Mouse (Mus musculus) heart, adult 2 months (tissue): ENCODE results near the gene Kif3a. TPM values are rescaled to one million over a fixed set of nuclear protein-coding genes. Genes with fewer than 3 reads are reported as not detected.
"Not testable (repeated sequence)": the region's sequence is repeated elsewhere in the genome, so short reads cannot be mapped to it uniquely, and the experiment has no call there.

Experiments
- DNase-seq, 2 experiments: peaks; one replicate each; pipeline ENCODE4 v3.0.0; 2021
- H3K27ac ChIP-seq: fragments of 200-600 bp; 2 replicates; pipeline ENCODE4 v1.8.1; 2022
- H3K27me3 ChIP-seq: fragments of 200-500 bp; 2 replicates; pipeline ENCODE4 v1.6.1; 2012; ENCODE audit warnings: mild to moderate bottlenecking, low read length, inconsistent platforms, mixed read lengths; ENCODE audit not compliant: control insufficient read depth, insufficient read depth
- H3K36me3 ChIP-seq: fragments of 200-500 bp; 2 replicates; pipeline ENCODE4 v1.6.1; 2012; ENCODE audit warnings: low read length, inconsistent platforms; ENCODE audit not compliant: control insufficient read depth, insufficient read depth
- H3K4me1 ChIP-seq: fragments of 200-500 bp; 2 replicates; pipeline ENCODE4 v1.6.1; 2011; ENCODE audit warnings: low read length; ENCODE audit not compliant: control insufficient read depth, insufficient read depth
- H3K4me3 ChIP-seq: fragments of 200-600 bp; 2 replicates; pipeline ENCODE4 v1.8.1; 2022
- H3K79me2 ChIP-seq: fragments of 200-500 bp; replicated peaks from 2 replicates; pipeline ENCODE4 v1.6.1; 2012; ENCODE audit warnings: mild to moderate bottlenecking, inconsistent platforms, low read length, moderate library complexity, mixed read lengths; ENCODE audit not compliant: control insufficient read depth, insufficient read depth
- H3K9ac ChIP-seq: fragments of 200-500 bp; 2 replicates; pipeline ENCODE4 v1.6.1; 2012; ENCODE audit warnings: low read depth, mild to moderate bottlenecking, control low read depth, inconsistent platforms, low read length, mixed read lengths
- CTCF ChIP-seq: fragments of 200-600 bp; IDR thresholded peaks from 2 replicates; pipeline ENCODE4 v1.8.1; 2022; ENCODE audit warnings: antibody characterized with exemption, mild to moderate bottlenecking, moderate library complexity
- EP300 ChIP-seq: fragments of 200-500 bp; IDR thresholded peaks from 2 replicates; pipeline ENCODE4 v1.6.1; 2011; ENCODE audit warnings: low read depth, low read length, control low read depth; ENCODE audit not compliant: insufficient read depth
- POLR2A ChIP-seq: fragments of 200-500 bp; IDR thresholded peaks from 2 replicates; pipeline ENCODE4 v1.6.1; 2011; ENCODE audit warnings: mild to moderate bottlenecking, low read depth, low read length, control low read depth; ENCODE audit not compliant: insufficient read depth
- WGBS: fragments of 180-500 bp; shearing (Covaris S2); methylation state at CpG from one replicate; pipeline ENCODE4 v1.1.7; 2018; 5-methylcytosine and 5-hydroxymethylcytosine counted together
- intact Hi-C: fragments of 180-260 bp; cut with DNase I; formaldehyde crosslinking; loops from one replicate; pipeline ENCODE4 v1.15.1; 2025
- polyA plus RNA-seq: library from polyadenylated mRNA; depleted of rRNA; stranded (reverse); fragments of >200 nt; gene quantifications from 2 replicates; pipeline ENCODE4 v1.2.3, GENCODE M21; 2012
- total RNA-seq, 2 experiments: library from RNA; stranded (reverse); gene quantifications; 2 replicates each; pipeline ENCODE4 v1.2.3; 2021

The Kif3a gene
- total and polyA plus RNA-seq, 3 experiments, result 4.9 to 8.2 (median 7.9) TPM

DNA sequence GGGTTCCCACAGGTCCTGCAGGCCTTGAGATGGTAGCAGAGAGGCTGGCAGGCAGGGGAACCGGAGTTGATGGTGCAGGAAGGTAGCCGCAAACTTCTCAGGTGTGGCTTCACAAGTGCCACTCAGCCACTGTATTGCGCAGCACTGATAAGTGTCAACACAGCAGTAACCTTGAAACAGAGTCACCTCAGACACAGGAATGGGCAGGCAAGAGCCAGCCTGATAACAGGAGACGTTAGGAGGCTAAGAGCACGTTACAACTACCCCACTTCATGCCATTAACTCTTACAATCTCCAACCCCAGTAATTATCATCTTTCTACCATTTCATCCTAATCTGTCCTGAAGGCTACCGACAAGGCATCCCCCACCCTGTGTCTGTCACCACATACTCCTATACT, 19.6 kb upstream of the Kif3a start:
- Histone ChIP-seq H3K27ac (no peak overlapping the region), H3K36me3 (no peaks in the 10 kb centered on the region), H3K9ac (no peak overlapping the region), H3K79me2 (no peaks in the 10 kb centered on the region), H3K27me3 (no peaks in the 10 kb centered on the region), H3K4me3 (no peak overlapping the region), H3K4me1 (no peaks in the 10 kb centered on the region)
- intact Hi-C loops, result no loop called here
- DNase-seq, result no peak
- WGBS, result 53% methylated on average over 6 of the region's 6 CpGs
- TF ChIP-seq POLR2A (no peak), EP300 (no peak), CTCF (no peak)

DNA sequence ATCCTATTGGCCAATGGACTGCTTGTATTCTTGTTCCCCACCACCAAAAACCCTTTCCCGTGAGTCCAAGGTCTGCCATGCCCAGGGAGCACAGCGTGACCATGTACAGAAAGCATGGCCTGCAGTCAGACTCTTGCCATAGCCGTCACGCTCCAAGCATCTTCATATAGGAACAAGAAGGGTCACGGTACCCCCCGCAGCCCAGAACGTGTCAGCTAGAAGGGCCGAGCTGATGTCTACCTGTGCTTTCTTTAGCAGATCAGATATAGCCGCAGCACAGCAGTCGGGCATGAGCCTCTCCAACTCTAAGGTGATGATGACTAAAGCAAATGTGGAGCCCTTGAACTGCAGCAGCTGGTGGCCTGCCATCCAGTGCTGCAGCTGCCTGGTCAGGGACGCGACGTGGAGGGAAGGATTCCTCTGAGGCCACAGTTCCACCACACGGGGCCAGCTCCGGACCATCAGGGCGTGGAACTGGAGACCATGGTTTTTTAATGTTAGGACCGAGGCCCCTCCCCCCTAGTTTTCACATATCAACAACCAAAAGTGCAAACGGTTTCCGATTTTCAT, 19.1 kb upstream of the Kif3a start:
- TF ChIP-seq EP300 (no peak), POLR2A (no peak), CTCF (no peak)
- WGBS, result 78% methylated on average over 19 of the region's 19 CpGs

DNA sequence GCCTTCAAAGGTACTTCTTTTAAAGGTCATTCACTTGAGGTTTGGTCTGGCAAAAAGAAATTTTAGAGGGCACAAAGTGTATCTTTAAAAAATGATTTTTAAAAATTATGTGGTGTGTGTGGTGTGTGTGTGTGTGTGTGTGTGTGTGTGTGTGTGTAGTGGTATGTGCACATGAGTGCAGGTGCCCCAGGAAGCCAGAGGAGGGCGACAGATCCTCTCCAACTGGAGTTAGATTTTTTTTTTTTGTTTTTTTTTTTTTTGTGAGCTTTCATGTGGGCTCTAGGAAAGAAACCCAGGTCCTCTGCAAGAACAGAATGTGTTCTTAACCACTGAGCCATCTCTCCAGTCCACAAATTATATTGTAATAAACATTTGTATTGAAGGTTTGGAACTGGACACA, 16.5 kb upstream of the Kif3a start:
- Histone ChIP-seq H3K4me1 (no peaks in the 10 kb centered on the region), H3K36me3 (no peaks in the 10 kb centered on the region), H3K4me3 (no peak overlapping the region), H3K79me2 (no peaks in the 10 kb centered on the region), H3K27me3 (no peaks in the 10 kb centered on the region), H3K27ac (no peak overlapping the region), H3K9ac (no peak overlapping the region)
- TF ChIP-seq EP300, result no peak
- no peak for TF ChIP-seq CTCF
- TF ChIP-seq POLR2A, result no peak
- no peak for DNase-seq
- 85% methylated on average over 1 of the region's 1 CpGs for WGBS
- intact Hi-C loops, result no loop called here

More for the DNA sequence above, 19.1 kb upstream of the Kif3a start:
- intact Hi-C loops, result loop anchor here (2.0 kb wide), 1 partner anchor 15 kb away; no protein-coding TSS in a partner anchor
- Histone ChIP-seq H3K4me3 (no peak overlapping the region), H3K79me2 (no peaks in the 10 kb centered on the region), H3K4me1 (no peaks in the 10 kb centered on the region), H3K36me3 (no peaks in the 10 kb centered on the region), H3K27me3 (no peaks in the 10 kb centered on the region), H3K9ac (no peak overlapping the region), H3K27ac (no peak overlapping the region)
- DNase-seq, result no peak

DNA sequence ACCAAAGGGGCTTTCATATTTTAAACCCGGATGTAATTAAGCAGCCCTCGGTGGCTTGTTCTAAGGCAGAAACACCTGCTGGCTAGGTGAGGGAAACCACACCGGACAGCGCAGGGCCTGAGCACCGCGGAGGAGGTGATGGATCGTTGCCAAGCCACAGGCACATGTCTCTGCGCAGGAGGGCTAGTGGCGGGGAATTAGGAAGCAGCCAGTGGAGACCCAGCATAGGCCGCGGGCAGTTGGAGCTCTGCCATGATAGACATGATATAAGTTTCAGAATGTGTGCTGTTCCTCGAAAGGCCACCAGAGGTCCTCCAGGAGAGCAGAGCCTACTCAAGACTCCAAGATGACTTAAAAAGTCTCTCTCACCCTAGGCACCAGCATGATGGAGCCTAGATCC, 15.4 kb upstream of the Kif3a start:
- no peak overlapping the region for H3K27ac ChIP-seq
- no peaks in the 10 kb centered on the region for H3K36me3 ChIP-seq
- intact Hi-C loops, result no loop called here
- H3K4me3 ChIP-seq, result no peak overlapping the region
- no peak overlapping the region for H3K9ac ChIP-seq
- no peaks in the 10 kb centered on the region for H3K27me3 ChIP-seq
- no peaks in the 10 kb centered on the region for H3K4me1 ChIP-seq
- DNase-seq, result no peak
- 59% methylated on average over 12 of the region's 12 CpGs for WGBS
- H3K79me2 ChIP-seq, result no peaks in the 10 kb centered on the region
- TF ChIP-seq POLR2A (no peak), CTCF (peak; percentile 49)

DNA sequence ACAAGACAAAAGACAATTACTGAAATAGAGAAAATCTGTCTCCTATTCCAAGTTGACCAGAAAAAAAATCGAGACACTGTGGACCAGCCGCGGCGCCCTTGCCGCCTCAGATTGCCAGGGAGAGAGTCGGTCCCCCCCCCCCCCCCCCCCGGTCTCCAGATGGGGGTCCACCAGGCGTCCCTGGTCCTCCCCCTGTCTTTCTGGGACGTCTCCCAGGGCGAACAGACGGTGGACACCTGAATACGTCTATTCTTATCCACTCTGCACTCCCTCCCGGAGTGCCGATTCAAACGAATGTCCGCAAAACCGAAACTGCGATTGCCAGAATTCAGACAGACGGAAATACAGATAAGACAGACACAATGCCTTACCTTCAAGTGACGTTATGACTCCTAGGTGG, 10.7 kb upstream of the Kif3a start:
- H3K9ac ChIP-seq, H3K36me3 ChIP-seq, intact Hi-C loops, H3K4me1 ChIP-seq, H3K79me2 ChIP-seq, H3K4me3 ChIP-seq, DNase-seq, H3K27me3 ChIP-seq, H3K27ac ChIP-seq: not testable (repeated sequence)
- WGBS, result 88% methylated on average over 14 of the region's 20 CpGs

DNA sequence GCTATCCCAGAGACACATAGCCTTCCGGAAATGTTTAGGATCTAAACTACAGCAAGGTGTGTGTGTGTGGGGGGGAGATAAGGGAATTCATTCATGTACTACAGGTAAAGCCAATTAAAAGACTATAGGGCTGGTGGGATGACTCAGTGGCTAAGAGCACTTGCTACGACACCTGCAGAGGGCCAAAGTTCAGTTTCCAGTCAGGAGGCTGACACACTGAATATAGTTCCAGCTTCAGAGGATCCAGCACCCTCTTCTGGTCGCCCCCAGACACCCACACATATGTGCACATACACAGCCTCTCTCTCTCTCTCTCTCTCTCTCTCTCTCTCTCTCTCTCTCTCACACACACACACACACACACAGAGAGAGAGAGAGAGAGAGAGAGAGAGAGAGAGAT, 9.2 kb upstream of the Kif3a start:
- H3K36me3 ChIP-seq, H3K4me1 ChIP-seq, H3K4me3 ChIP-seq, H3K9ac ChIP-seq, H3K27me3 ChIP-seq, H3K27ac ChIP-seq, intact Hi-C loops, H3K79me2 ChIP-seq, DNase-seq: not testable (repeated sequence)
- 92% methylated on average over 2 of the region's 3 CpGs for WGBS

DNA sequence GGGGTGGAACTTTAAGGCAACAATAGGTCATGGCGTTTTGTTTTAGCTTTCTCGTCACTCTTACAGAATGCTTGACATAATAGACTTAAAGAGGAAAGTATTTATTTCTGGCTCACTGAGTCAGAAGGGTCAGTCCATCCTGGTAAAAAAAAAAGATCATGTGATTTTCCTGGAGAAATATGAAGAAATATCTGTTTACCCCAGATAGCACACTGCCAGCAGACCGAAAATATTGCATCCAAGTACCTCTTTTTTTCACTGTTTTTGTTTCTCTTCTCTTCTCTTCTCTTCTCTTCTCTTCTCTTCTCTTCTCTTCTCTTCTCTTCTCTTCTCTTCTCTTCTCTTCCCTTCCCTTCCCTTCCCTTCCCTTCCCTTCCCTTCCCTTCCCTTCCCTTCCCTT, 7.2 kb upstream of the Kif3a start:
- H3K9ac ChIP-seq, H3K4me3 ChIP-seq, intact Hi-C loops, DNase-seq, H3K79me2 ChIP-seq, H3K27ac ChIP-seq, H3K36me3 ChIP-seq, H3K4me1 ChIP-seq, H3K27me3 ChIP-seq: not testable (repeated sequence)
- 59% methylated on average over 2 of the region's 3 CpGs for WGBS
